Mouse (Mus musculus) urinary bladder, postnatal 25 days (tissue): Measurements from ENCODE around the gene Robo3.

ENCODE experiments used
- DNase-seq: peaks from one replicate; pipeline ENCODE4 v3.0.0; 2022; ENCODE audit warnings: low spot score

Robo3 gene

DNA sequence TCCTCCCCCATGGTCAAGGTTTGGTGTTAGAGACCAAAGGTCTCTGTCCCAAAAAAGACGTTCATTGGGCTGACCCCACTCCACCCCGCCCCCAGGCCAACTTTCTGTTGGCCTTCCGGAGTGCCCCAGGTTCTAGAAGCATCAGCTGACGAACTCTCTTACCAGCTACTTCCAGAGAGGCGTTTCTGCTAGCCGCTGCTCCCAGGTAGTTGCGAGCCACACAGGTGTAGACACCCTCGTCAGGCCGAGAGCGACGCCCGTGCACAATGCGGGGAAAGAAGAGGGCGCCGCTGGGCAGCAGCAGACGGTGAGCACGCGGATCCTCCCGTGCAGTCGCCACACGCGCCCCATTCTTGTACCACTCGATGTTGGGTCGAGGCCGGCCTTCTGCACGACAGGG is 3.7 kb downstream of the Robo3 start:
- DNase-seq: no peak

GRCm38 (mm10) chr9:37421239-37421638 is 11.8 kb downstream of the Robo3 start:
- DNase-seq: peak; percentile 21

DNA sequence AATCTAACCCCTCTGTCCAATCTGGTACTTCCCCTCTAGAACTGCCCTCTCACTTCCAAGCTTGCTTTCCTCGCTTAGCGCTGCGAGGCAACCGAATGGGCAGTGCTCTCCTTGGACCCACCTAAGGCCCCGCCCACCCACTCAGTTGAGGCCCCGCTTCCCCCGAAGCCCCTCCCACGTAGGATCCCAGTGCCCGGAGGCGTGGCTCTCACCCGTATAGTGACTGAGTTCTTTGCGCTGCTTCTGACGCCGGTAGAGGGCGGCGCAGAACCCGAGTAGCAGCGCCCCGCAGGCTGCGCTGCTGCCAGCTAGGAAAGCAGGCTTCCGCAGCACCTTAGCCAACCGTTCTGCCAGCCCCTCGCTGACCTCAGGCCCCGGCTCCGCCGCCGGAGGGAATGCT is 12.4 kb downstream of the Robo3 start:
- DNase-seq: peak; percentile 60

GRCm38 (mm10) chr9:37418791-37419190 is 14.3 kb downstream of the Robo3 start:
- no peak for DNase-seq

DNA sequence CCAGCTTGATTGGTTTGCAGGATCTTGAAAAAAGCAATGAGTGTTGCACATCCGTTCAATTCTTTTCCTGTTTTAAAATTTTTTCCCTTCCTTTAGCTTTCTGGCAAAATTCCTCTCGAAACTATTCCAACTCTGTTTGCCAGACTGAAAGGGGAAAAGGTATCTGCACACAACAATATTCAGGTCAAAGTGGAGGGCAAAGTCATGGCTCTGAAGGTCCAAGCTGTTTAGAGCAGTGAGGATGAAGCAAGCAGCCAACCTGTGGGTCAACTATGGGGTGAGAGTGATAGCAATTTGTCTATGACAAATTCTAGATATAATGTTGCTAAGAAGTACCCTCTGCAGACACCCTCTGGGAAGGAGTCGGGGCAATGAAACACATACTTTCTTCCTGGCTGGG is 18.4 kb downstream of the Robo3 start:
- DNase-seq: no peak

- DNase-seq: no peak
These were observed 20.1 kb downstream of the Robo3 start for GRCm38 (mm10) chr9:37412989-37413388.

DNA sequence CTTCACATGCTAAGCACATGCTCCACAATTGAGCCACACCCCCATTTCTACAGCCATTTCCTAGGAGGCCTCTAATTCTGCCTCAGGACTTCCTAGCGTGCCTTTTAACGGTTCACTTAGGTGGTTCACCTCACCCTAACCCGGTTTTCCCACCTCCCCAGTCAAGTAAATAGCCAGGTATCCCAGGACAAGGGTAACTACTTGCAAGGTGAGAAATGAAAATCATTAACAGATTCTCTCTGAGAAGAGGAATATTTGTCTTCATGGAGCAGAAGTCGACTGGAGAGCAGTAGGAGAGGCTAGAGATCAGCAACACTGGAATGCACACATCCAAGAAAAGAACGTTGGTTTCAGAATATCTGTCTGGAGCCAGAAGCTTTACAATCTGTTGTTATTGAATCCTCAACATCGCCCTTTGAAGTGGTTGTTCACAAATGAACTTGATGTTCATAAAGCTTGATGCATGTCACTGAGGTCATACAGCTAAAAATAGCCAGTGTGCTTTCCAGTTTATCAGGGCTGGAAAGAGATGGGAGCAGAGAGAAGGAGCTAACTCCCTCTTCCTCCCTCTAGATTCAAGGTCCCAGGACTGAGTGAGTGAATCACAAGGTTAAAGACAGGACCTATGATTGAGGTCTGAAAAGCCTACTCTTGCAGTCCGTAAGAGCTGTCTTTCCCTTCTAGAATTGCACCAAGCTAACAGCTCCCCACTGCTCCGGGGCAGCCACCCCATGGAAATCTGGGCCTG is 23.2 kb downstream of the Robo3 start:
- no peak for DNase-seq

GRCm38 (mm10) chr9:37407850-37408502 is 25.1 kb downstream of the Robo3 start:
- DNase-seq: no peak

DNA sequence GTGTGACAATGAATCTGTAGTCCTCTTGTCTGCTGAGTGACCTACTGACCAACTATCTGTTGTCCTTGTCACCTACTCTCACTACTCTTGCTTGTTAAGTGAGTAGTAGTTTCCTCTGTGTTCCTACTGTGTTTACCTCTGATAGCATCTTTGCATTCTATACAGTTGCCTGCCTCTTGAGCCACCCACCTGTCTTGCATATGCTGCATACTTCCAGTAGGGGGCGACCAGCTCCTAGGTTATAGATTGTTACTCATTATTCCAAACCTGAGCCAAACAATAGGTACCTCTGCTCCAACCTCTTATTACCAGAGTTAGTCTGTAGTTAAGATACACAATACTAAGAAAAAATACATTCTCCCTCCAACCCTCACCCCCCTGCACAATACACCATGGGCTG is 26.7 kb downstream of the Robo3 start:
- no peak for DNase-seq

DNA sequence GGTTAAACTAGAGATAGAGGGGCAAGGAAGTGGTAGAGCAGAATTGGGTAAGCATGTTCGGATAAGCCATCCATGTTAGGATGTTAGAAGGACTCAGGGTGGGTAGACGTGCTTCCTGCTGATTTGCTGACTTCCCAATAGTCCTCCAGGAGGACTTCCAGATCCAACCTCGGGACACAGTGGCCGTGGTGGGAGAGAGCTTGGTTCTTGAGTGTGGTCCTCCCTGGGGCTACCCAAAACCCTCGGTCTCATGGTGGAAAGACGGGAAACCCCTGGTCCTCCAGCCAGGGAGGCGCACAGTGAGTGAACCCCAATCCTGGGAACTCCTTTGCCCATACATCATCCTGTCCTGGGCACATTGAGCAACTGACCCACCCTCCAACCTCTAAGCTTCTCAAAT is 30.0 kb downstream of the Robo3 start:
- no peak for DNase-seq

GRCm38 (mm10) chr9:37402501-37402900 is 30.5 kb downstream of the Robo3 start:
- no peak for DNase-seq

GRCm38 (mm10) chr9:37401802-37402201 is 31.2 kb downstream of the Robo3 start, which contains the start of gene Robo4:
TSS of gene Robo4 (plus strand) at chr9:37401897.
- no peak for DNase-seq

GRCm38 (mm10) chr9:37400585-37400984 is 32.5 kb downstream of the Robo3 start:
- DNase-seq: no peak

- DNase-seq: no peak
These were observed 39.4 kb downstream of the Robo3 start for GRCm38 (mm10) chr9:37393482-37394131.

- no peak for DNase-seq
These were observed 41.0 kb downstream of the Robo3 start for GRCm38 (mm10) chr9:37392071-37392470.

DNA sequence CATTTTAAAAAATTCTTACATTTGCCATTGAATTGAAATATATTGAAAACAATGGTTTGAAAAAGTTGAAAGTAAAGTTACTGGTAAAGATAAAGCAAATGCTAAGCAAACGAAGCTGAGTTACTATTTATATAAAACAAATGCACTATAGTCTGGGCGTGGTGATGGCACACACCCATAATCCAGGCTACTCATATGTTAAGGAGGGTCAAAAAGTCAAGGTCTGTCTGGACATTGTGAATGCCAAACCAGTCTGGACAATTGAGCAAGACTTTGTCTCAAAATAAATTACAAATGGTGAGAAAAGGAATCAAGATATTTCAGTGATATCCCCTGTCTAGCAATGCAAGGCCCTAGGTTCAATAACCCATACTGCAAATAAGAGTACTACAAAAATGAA is 42.2 kb downstream of the Robo3 start:
- no peak for DNase-seq

- DNase-seq: peak; percentile 23
These were observed 48.5 kb downstream of the Robo3 start for GRCm38 (mm10) chr9:37384284-37385182.

DNA sequence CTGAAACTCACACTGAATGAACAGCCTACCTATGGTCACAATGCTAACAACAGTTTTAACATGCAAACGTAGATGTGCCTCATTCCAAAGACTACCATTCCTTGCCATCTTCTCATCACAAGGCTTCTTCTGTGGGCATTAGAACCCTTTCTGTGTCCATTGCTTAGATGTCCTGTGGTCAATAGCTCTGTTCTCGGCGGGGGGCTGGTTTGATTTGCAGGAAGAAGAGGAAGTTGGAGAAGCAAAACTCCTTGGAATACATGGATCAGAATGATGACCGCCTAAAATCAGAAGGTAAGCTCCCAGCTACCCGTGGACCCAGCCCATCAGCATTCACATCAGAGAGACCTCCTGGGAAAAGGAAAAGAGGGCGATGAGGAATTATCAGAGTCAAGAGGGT is 49.9 kb downstream of the Robo3 start:
- no peak for DNase-seq

DNA sequence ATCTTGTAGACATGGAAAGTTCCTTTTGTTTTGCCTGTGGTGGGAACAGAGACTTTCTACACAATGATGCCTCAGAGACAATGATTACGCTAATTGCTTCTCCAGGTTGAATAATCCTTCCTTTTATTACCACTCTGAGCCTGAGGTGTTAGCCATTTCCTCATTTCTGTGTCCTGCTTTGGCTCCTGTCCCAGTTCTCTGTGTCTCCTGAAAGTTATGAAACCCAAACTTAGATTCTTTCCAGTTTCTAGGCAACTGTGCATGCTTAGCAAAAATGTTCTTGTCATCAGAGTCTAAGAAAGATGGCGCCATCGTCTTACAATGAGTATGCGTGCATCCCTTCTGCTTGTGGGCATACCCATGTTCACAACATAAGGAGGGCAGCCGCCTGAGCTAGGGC is 57.3 kb downstream of the Robo3 start:
- DNase-seq: no peak

DNA sequence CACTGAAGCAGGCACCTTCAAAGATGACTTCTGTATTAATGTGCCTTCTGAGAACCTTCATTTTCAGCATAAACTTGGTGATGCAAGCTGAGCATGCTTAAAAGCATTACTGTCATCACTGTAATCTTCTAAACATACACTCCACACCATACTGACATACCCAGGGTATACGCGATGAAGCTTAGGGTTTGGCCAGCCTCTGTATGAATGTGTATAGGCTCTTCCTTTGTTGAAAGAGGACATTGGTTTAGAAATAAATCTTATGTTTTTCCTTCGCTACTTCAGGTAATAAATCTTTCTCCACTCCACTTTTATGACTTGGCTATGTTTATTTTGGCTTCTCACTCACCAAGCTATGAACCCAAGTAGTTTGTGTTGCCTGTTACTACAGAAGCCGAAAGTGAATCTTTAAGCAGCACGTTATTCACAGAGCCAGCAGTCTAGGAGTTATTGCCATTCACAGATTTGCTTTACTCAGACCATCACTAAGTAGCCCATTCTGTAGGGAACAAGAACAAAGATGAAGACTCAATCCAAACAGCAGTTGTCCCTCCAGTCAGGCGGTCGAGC is 61.7 kb downstream of the Robo3 start:
- DNase-seq: no peak

DNA sequence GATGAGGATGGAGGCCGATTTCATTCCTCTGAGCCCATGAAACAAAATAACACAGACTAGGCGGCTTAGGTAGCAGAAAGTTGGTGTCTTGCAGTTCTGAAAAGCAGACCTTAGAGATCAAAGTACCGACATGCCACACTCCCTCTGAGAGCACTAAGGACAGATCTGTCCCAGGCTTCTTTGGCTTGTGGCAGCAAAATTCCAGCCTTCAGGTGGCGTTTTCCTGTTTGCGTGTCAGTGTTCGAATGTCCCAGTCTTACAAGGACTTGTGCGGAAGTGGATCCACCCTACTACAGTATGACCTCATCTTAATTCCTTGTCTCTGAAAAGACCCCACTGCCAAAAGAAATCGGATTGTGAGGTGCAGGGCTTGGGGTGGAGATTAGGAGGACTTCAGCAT is 64.2 kb downstream of the Robo3 start:
- DNase-seq: no peak
